Mouse (Mus musculus) kidney, postnatal 0 days (tissue): Measurements from ENCODE around the gene Eef1a2. TPM values are rescaled to one million over a fixed set of nuclear protein-coding genes. Genes with fewer than 3 reads are reported as not detected.

Source experiments
- ATAC-seq: fragments of 200-750 bp; cut with Nextera tagmentation; replicated peaks from 2 replicates; pipeline ENCODE4 v1.8.0; 2017; ENCODE audit warnings: low read depth, moderate number of reproducible peaks, moderate TSS enrichment, moderate library complexity; ENCODE audit not compliant: low FRiP score
- DNase-seq: peaks from one replicate; pipeline ENCODE4 v3.0.0-alpha.2; 2016; ENCODE audit warnings: low spot score
- H3K27ac ChIP-seq: fragments of 300-500 bp; sonication (generic); 2 replicates; pipeline ENCODE4 v1.5.1; 2014; ENCODE audit warnings: mild to moderate bottlenecking
- H3K27me3 ChIP-seq: fragments of 300-500 bp; sonication (generic); 2 replicates; pipeline ENCODE4 v1.6.1; 2014; ENCODE audit warnings: low read length, mixed read lengths; ENCODE audit not compliant: insufficient read depth
- H3K36me3 ChIP-seq: fragments of 300-500 bp; sonication (generic); 2 replicates; pipeline ENCODE4 v1.6.1; 2014; ENCODE audit warnings: low read length, mixed read lengths; ENCODE audit not compliant: insufficient read depth
- H3K4me1 ChIP-seq: fragments of 300-500 bp; sonication (generic); replicated peaks from 2 replicates; pipeline ENCODE4 v1.6.1; 2014; ENCODE audit warnings: antibody characterized with exemption, low read length, mixed read lengths; ENCODE audit not compliant: insufficient read depth
- H3K4me2 ChIP-seq: fragments of 300-500 bp; sonication (generic); 2 replicates; pipeline ENCODE4 v1.6.1; 2014; ENCODE audit warnings: mild to moderate bottlenecking, low read length, moderate library complexity, mixed read lengths
- H3K4me3 ChIP-seq: fragments of 300-500 bp; sonication (generic); replicated peaks from 2 replicates; pipeline ENCODE4 v1.5.1; 2014; ENCODE audit warnings: low read depth, low read length
- H3K9ac ChIP-seq: fragments of 300-500 bp; sonication (generic); 2 replicates; pipeline ENCODE4 v1.6.1; 2014; ENCODE audit warnings: low read depth, low read length
- H3K9me3 ChIP-seq: fragments of 300-500 bp; sonication (generic); replicated peaks from 2 replicates; pipeline ENCODE4 v1.6.1; 2016; ENCODE audit warnings: low read length, inconsistent platforms, mixed read lengths
- CTCF ChIP-seq: IDR thresholded peaks from 2 replicates; pipeline ENCODE4 v1.5.1; 2016; ENCODE audit warnings: antibody characterized with exemption, low read depth, mild to moderate bottlenecking, moderate library complexity
- WGBS: fragments of 180-500 bp; shearing (Covaris S2); extraction: QIAGEN DNeasy Blood & Tissue Kit; methylation state at CpG from one replicate; pipeline ENCODE4 v1.1.7; 2014; 5-methylcytosine and 5-hydroxymethylcytosine counted together
- polyA plus RNA-seq: library from polyadenylated mRNA; unstranded; fragments of >200 nt; fragmentation: Nextera tagmentation; extraction: Ambion mirVana; gene quantifications from 2 replicates; pipeline ENCODE4 v1.2.1, GENCODE M21; 2015

Eef1a2 gene
- polyA plus RNA-seq, 1 experiment from 2014 or later = 0.05 TPM

DNA sequence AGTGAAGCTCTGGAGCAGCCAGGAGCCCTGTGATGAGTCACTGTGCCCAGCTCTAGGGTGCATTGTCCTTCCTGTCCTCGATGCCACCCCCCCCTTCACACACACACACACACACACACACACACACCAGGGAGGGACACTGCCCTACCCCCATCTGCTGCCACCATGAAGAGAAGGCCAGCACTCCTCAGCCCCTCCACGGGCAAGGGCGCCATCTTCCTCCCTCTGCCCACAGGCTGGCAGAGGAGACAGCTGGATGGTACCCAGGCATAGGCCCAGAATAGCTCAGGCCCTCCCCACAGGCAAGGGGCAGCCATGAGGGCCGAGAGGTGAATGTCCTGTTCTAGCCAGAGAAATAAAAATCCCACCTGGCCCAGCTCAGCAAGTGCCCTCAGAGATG, 1.0 kb downstream of the Eef1a2 start:
- Histone ChIP-seq H3K9me3 (no peaks in the 10 kb centered on the region), H3K4me1 (no peaks in the 10 kb centered on the region), H3K9ac (no peak overlapping the region), H3K4me3 (no peak overlapping the region), H3K27ac (no peak overlapping the region), H3K36me3 (no peaks in the 10 kb centered on the region), H3K4me2 (no peak overlapping the region), H3K27me3 (peaks cover 9% of the 10 kb centered on the region)
- WGBS = 57% methylated on average over 4 of the region's 4 CpGs
- TF ChIP-seq CTCF = no peak
- DNase-seq = no peak
- ATAC-seq = no peak

DNA sequence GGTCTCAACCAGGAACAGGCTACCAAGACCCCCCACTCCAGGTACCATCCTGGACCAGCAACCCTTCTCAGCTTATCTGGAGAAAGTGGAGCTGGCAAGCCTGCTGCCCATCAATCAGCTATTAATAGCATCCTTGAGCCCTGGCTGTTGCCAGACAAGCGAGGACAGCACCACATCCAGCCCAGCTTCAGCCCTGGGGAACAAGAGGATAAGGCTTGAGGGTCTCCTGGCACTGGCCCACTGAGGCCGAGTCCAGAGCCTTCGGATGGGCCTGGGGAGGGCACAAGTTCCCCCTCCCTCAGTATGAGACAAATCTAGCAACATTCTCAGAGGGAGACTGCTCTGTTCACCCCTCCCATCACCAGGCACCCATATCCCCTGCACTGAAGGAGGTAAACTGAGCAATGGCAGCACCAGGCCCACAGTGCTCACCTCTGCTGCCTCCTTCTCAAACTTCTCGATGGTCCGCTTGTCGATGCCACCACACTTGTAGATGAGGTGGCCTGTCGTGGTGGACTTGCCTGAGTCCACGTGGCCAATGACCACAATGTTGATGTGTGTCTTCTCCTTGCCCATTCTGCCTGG, 1.9 kb downstream of the Eef1a2 start:
- DNase-seq (no peak), ATAC-seq (no peak)
- Histone ChIP-seq H3K27ac (no peak overlapping the region), H3K4me1 (no peaks in the 10 kb centered on the region), H3K9me3 (no peaks in the 10 kb centered on the region), H3K27me3 (peaks cover 9% of the 10 kb centered on the region), H3K36me3 (no peaks in the 10 kb centered on the region), H3K4me3 (no peak overlapping the region), H3K4me2 (no peak overlapping the region), H3K9ac (no peak overlapping the region)
- WGBS = 79% methylated on average over 8 of the region's 8 CpGs
- TF ChIP-seq CTCF = no peak

DNA sequence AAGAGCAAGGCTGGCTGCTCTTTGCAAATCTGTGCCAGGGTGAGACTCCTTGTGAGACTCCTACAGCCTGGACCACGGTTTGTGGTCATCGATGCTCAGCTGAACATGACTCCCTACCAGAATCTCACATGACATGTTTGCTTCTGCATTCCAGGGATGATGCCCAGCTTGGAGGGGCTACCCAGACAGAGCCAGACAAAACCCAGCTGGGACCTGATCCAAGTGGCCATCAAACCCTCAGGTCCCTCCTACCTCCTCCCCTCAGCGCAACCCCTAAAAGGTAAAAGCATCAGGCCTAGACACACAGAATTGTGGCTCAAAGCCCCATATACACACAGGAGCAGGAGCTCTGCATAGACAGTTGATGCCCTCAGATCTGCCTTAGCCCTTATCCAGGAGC, 2.5 kb downstream of the Eef1a2 start:
- H3K4me1 ChIP-seq = no peaks in the 10 kb centered on the region
- DNase-seq (no peak), ATAC-seq (no peak)
- H3K27me3 ChIP-seq = peaks cover 13% of the 10 kb centered on the region
- H3K9ac ChIP-seq = no peak overlapping the region
- H3K4me2 ChIP-seq = no peak overlapping the region
- H3K4me3 ChIP-seq = no peak overlapping the region
- no peak for TF ChIP-seq CTCF
- no peaks in the 10 kb centered on the region for H3K9me3 ChIP-seq
- no peak overlapping the region for H3K27ac ChIP-seq
- no peaks in the 10 kb centered on the region for H3K36me3 ChIP-seq
- 57% methylated on average over 3 of the region's 3 CpGs for WGBS

DNA sequence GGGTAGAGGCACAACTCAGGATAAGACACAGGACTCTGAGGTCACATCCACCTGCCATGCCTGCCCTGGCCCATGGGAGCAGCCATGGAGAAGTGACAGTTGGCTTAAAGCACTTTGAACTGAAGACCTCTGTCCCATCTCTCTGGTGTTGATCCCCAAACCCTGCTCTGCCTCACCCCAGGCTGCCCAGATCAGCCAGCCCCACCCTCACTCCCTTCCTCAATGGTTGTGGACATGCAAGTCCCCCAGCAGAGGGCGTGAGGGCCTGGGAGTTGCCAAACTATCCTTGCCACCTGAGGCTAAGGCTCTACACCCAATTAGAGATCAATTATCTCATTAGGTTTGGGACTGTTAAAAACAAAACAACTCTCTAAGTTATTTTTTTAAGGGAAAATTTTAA, 3.0 kb downstream of the Eef1a2 start:
- Histone ChIP-seq H3K27ac (no peak overlapping the region), H3K4me1 (no peaks in the 10 kb centered on the region), H3K27me3 (peaks cover 18% of the 10 kb centered on the region), H3K4me3 (no peak overlapping the region), H3K9ac (no peak overlapping the region), H3K4me2 (no peak overlapping the region), H3K36me3 (no peaks in the 10 kb centered on the region), H3K9me3 (no peaks in the 10 kb centered on the region)
- ATAC-seq (no peak), DNase-seq (peak; percentile 10)
- 10% methylated on average over 1 of the region's 1 CpGs for WGBS
- peak; percentile 54; the same call in 1 of the 2 replicates for TF ChIP-seq CTCF

DNA sequence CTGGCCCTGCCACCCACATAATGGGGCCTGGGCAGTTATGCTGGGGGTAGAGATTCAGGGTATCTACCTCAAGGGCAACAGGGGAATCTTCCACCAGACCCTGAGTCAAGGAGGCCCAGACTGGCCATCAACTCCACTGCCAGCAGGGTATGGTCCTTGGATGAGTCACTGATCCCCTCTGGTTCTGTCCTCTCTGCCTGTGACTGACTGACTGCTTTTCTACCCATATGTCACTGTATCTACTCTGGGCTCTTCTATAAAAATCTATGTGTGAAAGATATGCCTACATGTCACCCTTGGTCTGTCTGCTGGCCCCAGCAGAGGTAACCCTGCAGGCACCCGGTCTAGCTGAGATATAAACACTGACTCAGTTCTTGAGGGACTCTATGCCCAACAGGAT, 3.7 kb downstream of the Eef1a2 start:
- Histone ChIP-seq H3K36me3 (no peaks in the 10 kb centered on the region), H3K27ac (no peak overlapping the region), H3K9me3 (no peaks in the 10 kb centered on the region), H3K27me3 (peaks cover 21% of the 10 kb centered on the region), H3K4me1 (no peaks in the 10 kb centered on the region), H3K4me2 (no peak overlapping the region), H3K4me3 (no peak overlapping the region), H3K9ac (no peak overlapping the region)
- DNase-seq (no peak), ATAC-seq (no peak)
- no peak for TF ChIP-seq CTCF
- 85% methylated on average over 1 of the region's 1 CpGs for WGBS

DNA sequence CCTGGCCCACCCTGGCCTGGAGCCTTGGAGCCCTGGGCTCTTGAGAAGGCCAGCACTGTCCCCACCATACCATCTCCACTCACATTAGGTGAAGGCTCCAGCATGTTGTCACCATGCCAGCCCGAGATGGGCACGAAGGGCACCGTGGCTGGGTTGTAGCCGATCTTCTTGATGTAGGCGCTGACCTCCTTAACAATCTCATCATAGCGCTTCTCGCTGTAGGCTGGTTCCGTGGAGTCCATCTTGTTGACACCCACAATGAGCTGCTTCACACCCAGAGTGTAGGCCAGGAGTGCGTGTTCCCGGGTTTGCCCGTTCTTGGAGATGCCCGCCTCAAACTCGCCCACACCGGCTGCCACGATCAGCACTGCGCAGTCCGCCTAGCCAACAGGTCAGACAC, 4.1 kb downstream of the Eef1a2 start:
- Histone ChIP-seq H3K4me1 (0 out of 2 replicates have a peak, but pooled peaks cover 3% of the 10 kb centered on the region), H3K27ac (no peak overlapping the region), H3K9me3 (no peaks in the 10 kb centered on the region), H3K4me3 (no peak overlapping the region), H3K9ac (no peak overlapping the region), H3K27me3 (peaks cover 24% of the 10 kb centered on the region), H3K36me3 (no peaks in the 10 kb centered on the region), H3K4me2 (no peak overlapping the region)
- 95% methylated on average over 17 of the region's 17 CpGs for WGBS
- TF ChIP-seq CTCF = no peak
- ATAC-seq (no peak), DNase-seq (no peak)

DNA sequence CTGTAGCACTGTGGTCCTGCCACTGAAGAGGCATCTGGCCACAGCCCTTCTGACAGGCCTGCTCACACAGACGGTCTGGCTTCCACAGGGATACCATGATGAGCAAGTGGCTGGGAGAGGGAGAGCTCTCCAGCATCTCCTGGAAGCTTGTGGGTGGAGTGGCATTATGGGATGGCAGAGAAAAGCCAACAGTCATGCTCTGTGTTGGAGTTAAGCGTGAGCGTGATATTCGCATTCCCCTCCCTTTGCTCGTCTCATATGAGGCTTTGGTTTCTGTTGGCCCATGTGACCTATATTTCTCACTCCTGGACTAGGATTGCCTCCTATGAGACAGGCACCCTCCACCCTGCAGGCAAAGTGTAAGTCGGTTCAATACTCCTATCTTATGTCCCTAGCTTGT, 6.5 kb downstream of the Eef1a2 start:
- no peak overlapping the region for H3K27ac ChIP-seq
- no peak overlapping the region for H3K9ac ChIP-seq
- WGBS = 64% methylated on average over 6 of the region's 6 CpGs
- no peak overlapping the region for H3K4me2 ChIP-seq
- no peaks in the 10 kb centered on the region for H3K9me3 ChIP-seq
- H3K27me3 ChIP-seq = 0 out of 2 replicates have a peak, but pooled peaks cover 15% of the 10 kb centered on the region
- no peak overlapping the region for H3K4me3 ChIP-seq
- H3K36me3 ChIP-seq = no peaks in the 10 kb centered on the region
- no peak for DNase-seq
- H3K4me1 ChIP-seq = 0 out of 2 replicates have a peak, but pooled peaks cover 3% of the 10 kb centered on the region
- ATAC-seq = no peak
- TF ChIP-seq CTCF = no peak
